Mouse (Mus musculus) ES-Bruce4 (cell line): ENCODE data around the gene Sf3a3. TPM values are rescaled to one million over a fixed set of nuclear protein-coding genes. Genes with fewer than 3 reads are reported as not detected.

Experiments used
- H3K27ac ChIP-seq: 2 replicates; pipeline ENCODE4 v1.5.1; 2012; ENCODE audit warnings: low read length, inconsistent platforms; ENCODE audit not compliant: insufficient read depth
- H3K27me3 ChIP-seq: 2 replicates; pipeline ENCODE4 v1.6.1; 2012; ENCODE audit warnings: mild to moderate bottlenecking, low read length, inconsistent platforms; ENCODE audit not compliant: control insufficient read depth, poor library complexity, insufficient read depth, severe bottlenecking
- H3K36me3 ChIP-seq: 2 replicates; pipeline ENCODE4 v1.6.1; 2012; ENCODE audit warnings: inconsistent platforms, mild to moderate bottlenecking, low read length, moderate library complexity; ENCODE audit not compliant: control insufficient read depth, poor library complexity, insufficient read depth, severe bottlenecking
- H3K4me1 ChIP-seq: one replicate; pipeline ENCODE4 v1.8.1; 2011; ENCODE audit warnings: low read length; ENCODE audit not compliant: control insufficient read depth, insufficient read depth
- H3K4me3 ChIP-seq: 2 replicates; pipeline ENCODE4 v1.5.1; 2011; ENCODE audit warnings: low read depth, mild to moderate bottlenecking, low read length
- H3K9ac ChIP-seq: 2 replicates; pipeline ENCODE4 v1.6.1; 2012; ENCODE audit warnings: low read depth, mild to moderate bottlenecking, inconsistent platforms; ENCODE audit not compliant: poor library complexity, severe bottlenecking
- H3K9me3 ChIP-seq: replicated peaks from 2 replicates; pipeline ENCODE4 v1.6.1; 2012; ENCODE audit warnings: mild to moderate bottlenecking, low read length, inconsistent platforms; ENCODE audit not compliant: control insufficient read depth, poor library complexity, insufficient read depth, severe bottlenecking
- CTCF ChIP-seq: IDR thresholded peaks from one replicate; pipeline ENCODE4 v1.8.1; 2011; ENCODE audit warnings: low read depth, low read length
- EP300 ChIP-seq: IDR thresholded peaks from 2 replicates; pipeline ENCODE4 v1.6.1; 2011; ENCODE audit warnings: low read depth, low read length; ENCODE audit not compliant: insufficient read depth
- POLR2A ChIP-seq: IDR thresholded peaks from one replicate; pipeline ENCODE4 v1.8.1; 2011; ENCODE audit warnings: low read length; ENCODE audit not compliant: insufficient read depth
- polyA plus RNA-seq: library from polyadenylated mRNA; stranded (reverse); fragments of >200 nt; gene quantifications from 2 replicates; pipeline ENCODE4 v1.2.4, GENCODE M21; 2011; ENCODE audit warnings: low read depth; ENCODE audit not compliant: missing spikeins, insufficient read depth, insufficient read length

The Sf3a3 gene
- polyA plus RNA-seq, 1 experiment = 127 TPM

DNA sequence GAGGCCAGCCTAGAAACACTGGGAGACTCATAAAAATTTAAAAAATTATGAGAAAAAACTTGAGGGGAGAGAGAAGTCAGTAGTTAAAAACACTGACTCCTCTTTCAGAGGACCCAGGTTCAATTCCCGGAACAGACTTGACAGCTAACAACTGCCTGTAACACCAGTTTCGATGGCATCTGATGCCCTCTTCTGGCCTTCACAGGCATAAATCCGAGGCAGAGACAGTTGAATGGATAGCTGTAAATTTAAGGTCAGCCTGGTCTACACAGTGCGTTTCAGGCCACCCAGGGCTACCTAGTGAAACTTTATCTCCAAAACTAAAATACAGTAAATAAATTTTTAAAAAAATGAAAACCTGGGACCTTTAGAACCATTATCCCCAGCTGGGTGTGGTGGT, 29.6 kb upstream of the Sf3a3 start:
- Histone ChIP-seq H3K4me3 (no peak overlapping the region), H3K27ac (no peak overlapping the region), H3K36me3 (peaks cover 42% of the 10 kb centered on the region), H3K4me1 (peaks cover 1% of the 10 kb centered on the region), H3K27me3 (no peaks in the 10 kb centered on the region), H3K9me3 (no peaks in the 10 kb centered on the region), H3K9ac (no peak overlapping the region)
- TF ChIP-seq CTCF (no peak), POLR2A (no peak), EP300 (no peak)

DNA sequence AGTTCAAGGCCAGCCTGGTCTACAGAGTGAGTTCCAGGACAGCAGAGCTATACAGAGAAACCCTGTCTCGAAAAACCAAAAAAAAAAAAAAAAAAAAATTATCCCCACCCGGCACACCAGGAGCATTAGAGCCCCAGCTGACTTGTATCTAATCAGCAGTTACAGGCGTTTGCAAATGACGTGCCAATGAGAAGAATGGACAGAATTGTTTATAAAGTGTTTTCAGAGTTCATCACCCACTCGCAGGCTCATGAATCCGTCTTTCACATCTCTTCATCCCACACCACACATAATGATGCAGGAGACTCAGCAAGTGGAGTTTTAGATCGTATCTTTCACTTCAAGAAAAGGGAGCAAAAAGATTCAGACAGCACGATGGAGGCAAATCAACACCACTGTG, 29.1 kb upstream of the Sf3a3 start:
- H3K4me3 ChIP-seq = no peak overlapping the region
- H3K27me3 ChIP-seq = no peaks in the 10 kb centered on the region
- no peak overlapping the region for H3K9ac ChIP-seq
- peaks cover 1% of the 10 kb centered on the region for H3K4me1 ChIP-seq
- H3K36me3 ChIP-seq = peaks cover 38% of the 10 kb centered on the region
- TF ChIP-seq POLR2A (no peak), CTCF (no peak), EP300 (no peak)
- no peaks in the 10 kb centered on the region for H3K9me3 ChIP-seq
- H3K27ac ChIP-seq = no peak overlapping the region

DNA sequence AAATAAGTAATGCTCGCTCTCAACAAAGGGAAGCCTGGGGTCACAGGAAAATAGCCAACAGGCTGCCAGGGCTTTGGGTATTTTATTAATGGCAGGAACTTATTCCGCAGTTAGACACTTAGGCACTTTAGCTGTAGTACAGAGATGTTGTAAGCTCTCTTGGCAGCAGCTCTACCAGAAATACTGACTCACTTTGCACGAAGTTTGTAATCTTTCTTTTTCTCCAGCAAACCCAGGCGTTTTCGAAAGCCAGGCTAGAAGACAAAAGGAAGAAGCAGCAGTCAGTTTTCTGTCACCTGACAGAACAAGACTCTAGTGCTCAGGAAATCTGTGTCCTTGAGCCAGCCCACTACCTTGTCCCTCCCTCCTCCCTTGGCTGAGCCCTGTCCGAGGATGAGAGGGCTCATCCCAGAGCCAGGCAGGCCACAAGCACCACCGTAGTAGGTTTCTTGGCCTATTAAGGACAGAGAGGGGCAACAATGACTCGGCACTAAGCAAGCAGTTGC, 28.6 kb upstream of the Sf3a3 start:
- no peak overlapping the region for H3K27ac ChIP-seq
- no peaks in the 10 kb centered on the region for H3K27me3 ChIP-seq
- no peak overlapping the region for H3K9ac ChIP-seq
- H3K4me1 ChIP-seq = peaks cover 1% of the 10 kb centered on the region
- TF ChIP-seq EP300 = no peak
- no peak for TF ChIP-seq POLR2A
- H3K4me3 ChIP-seq = no peak overlapping the region
- no peaks in the 10 kb centered on the region for H3K9me3 ChIP-seq
- H3K36me3 ChIP-seq = peaks cover 35% of the 10 kb centered on the region

DNA sequence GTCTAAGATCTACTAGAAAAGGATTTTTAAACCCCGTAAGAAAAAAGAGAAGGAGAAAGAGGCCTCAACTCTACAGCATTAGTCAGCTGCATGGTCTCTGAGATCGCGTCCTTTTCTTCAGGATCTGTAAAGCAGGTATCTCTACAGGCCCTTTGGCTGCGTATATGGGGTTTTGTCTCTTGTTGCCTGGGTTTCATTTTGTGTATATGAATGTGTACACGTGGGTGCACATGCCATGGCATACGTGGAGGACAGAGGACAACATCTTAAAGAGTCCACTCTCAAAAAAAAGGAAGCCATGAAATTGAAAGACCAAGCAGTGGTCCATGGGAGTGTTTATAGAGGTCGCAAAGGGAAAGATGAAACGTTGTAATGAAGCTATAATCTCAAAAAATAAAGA, 23.1 kb upstream of the Sf3a3 start:
- Histone ChIP-seq H3K9me3 (no peaks in the 10 kb centered on the region), H3K27me3 (no peaks in the 10 kb centered on the region), H3K27ac (no peak overlapping the region), H3K4me3 (no peak overlapping the region), H3K4me1 (no peaks in the 10 kb centered on the region), H3K9ac (no peak overlapping the region), H3K36me3 (no peaks in the 10 kb centered on the region; the same call in 1 of the 2 replicates)
- TF ChIP-seq EP300 (no peak), CTCF (no peak), POLR2A (no peak)

DNA sequence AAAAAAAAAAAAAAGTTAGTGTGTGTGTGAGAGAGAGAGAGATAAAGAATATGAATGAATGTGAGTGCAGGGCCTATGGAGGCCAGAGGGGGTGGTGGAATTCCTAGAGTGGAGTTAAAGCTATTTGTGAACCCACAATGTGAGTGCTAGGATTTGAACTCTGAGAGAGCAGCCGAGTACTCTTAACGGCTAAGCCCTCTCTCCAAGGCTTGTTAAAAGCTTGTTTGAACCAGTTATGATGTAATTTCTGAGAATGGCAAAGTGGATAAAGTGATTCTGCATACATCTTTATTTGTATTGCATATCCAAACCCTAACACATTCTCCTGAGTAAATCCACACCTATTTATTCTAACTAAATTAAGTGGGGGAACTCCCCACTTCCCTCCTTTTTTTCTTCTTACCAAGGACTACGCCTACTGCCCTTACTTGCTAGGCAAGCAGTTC, 22.1 kb upstream of the Sf3a3 start:
- Histone ChIP-seq H3K27ac (no peak overlapping the region), H3K9me3 (no peaks in the 10 kb centered on the region), H3K4me3 (no peak overlapping the region), H3K9ac (peak overlapping the region; percentile 58), H3K4me1 (no peaks in the 10 kb centered on the region), H3K27me3 (no peaks in the 10 kb centered on the region), H3K36me3 (no peaks in the 10 kb centered on the region; the same call in 1 of the 2 replicates)
- TF ChIP-seq CTCF = no peak
- TF ChIP-seq POLR2A = no peak
- TF ChIP-seq EP300 = no peak

DNA sequence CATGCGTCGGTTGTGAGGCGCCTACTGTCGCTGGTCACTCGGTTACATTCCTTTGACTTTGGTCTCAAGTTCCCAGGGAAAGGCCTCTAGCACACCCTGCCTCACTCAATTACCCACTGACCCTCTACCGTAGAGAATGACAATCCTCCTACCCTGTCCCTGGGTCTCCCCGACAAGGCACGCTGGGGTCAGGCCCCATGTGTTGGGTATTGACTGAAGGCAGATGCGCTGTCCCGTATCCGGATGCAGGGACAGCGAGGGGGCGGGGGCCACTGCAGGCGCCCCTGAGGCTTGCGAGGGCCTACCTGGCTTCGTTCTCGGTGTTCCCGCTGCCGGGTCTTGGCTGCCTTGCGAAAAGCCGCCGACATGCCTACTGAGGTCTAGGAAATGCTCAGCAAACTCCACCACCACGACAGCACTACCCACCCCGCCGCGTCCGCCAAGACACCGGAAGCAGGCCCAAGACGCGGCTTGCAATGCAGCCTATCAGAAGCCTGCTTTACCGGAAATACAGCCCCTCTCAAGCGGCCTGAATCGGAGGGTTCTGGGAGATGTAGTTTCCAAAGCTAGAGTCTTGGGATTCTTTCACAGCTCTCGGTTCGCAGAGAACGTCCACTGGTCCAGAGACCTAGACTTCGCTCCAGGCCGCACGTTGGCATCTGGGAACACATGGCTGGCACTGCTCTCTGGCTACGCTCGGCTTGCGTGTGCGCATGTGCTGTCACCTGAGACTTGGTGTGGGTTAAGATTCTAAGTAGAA, 21.3 kb upstream of the Sf3a3 start, which contains the start of gene Utp11:
Gene Utp11 (minus strand): TSS at position 466 of the 760 bp plus-strand sequence.
- Histone ChIP-seq H3K9ac (peak within 1 kb of the TSS; percentile 58), H3K4me1 (no peaks in the 10 kb centered on the region), H3K27ac (no peak within 1 kb of the TSS), H3K27me3 (no peaks in the 10 kb centered on the region), H3K4me3 (peak within 1 kb of the TSS; percentile 94), H3K9me3 (no peaks in the 10 kb centered on the region), H3K36me3 (no peaks in the 10 kb centered on the region)
- TF ChIP-seq POLR2A = no peak
- no peak for TF ChIP-seq EP300
- TF ChIP-seq CTCF = no peak
